Mouse (Mus musculus): ENCODE data around the gene Gm49027. TPM values are rescaled to one million over a fixed set of nuclear protein-coding genes. Genes with fewer than 3 reads are reported as not detected.

The Gm49027 gene
- polyA plus RNA-seq, 1 experiment from 2014 or later: not detected

- WGBS: 9% methylated on average over 25 of the region's 25 CpGs
- H3K27ac ChIP-seq (replicated peaks): 0 out of 2 replicates have a peak within 1 kb of the TSS, but pooled peaks have one; percentile 42
- no peaks in the 10 kb centered on the region for H3K36me3 ChIP-seq
- H3K4me1 ChIP-seq: peaks cover 13% of the 10 kb centered on the region
- peak within 1 kb of the TSS; percentile 51 for H3K4me3 ChIP-seq
- DNase-seq (ENCODE audit: low spot score): peak; percentile 63
- peaks cover 12% of the 10 kb centered on the region for H3K27me3 ChIP-seq (ENCODE audit: low read depth, poor library complexity, severe bottlenecking)
- H3K9me3 ChIP-seq (replicated peaks): no peaks in the 10 kb centered on the region
Observed at GRCm38 (mm10) chr5:123489112-123489785, 36.0 kb downstream of the Gm49027 start, which contains the start of the genes Lrrc43 and Il31. Lrrc43 (plus strand) TSS chr5:123489305. Il31 (minus strand) TSS chr5:123489489.

DNA sequence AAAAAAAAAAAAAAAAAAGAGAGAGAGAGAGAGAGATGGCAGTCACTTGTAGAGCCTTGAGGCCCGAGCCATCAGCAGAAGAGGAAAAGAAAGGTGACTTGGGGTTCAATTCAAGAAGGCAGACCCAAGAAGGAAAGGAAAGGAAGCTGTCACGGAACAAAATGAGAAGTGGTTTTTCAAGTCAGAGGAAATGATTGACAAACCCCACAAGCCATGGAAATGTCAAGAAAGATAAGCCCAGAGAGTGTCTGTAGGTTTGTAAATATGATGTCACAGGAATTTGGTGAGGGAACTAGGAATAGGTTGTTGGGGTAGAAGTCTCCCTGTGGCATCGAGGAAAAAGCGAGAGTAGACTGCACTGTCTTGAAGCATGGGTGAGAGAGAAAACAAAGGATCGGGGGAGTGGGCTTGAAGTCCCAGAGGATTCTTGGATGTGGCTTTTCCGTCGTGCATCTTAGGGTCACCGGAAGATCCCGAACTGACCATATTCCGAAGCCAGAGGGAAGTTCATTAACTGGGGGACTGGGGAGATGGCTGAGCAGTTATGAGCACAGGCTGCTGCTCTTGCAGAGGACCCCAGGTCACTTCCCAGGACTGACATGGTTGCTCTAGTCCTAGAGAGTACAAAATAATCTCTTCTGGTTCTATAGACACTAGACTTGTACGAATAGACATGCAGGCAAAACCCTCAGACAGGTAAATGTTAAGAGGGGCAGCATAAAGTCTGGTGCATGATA lies 37.5 kb downstream of the Gm49027 start:
- Histone ChIP-seq H3K9me3 (replicated peaks) (no peaks in the 10 kb centered on the region), H3K27ac (replicated peaks) (no peak overlapping the region), H3K4me1 (peaks cover 13% of the 10 kb centered on the region), H3K27me3 (ENCODE audit: low read depth, poor library complexity, severe bottlenecking) (peaks cover 12% of the 10 kb centered on the region), H3K4me3 (no peak overlapping the region), H3K36me3 (no peaks in the 10 kb centered on the region)
- no peak for DNase-seq (ENCODE audit: low spot score)
- WGBS: 86% methylated on average over 11 of the region's 11 CpGs

- Histone ChIP-seq H3K9me3 (replicated peaks) (no peaks in the 10 kb centered on the region), H3K27ac (replicated peaks) (no peak overlapping the region), H3K27me3 (ENCODE audit: low read depth, poor library complexity, severe bottlenecking) (no peaks in the 10 kb centered on the region), H3K4me1 (peaks cover 5% of the 10 kb centered on the region; the same call in 1 of the 2 replicates), H3K36me3 (no peaks in the 10 kb centered on the region), H3K4me3 (no peak overlapping the region)
- no peak for DNase-seq (ENCODE audit: low spot score)
- WGBS: 79% methylated on average over 5 of the region's 5 CpGs
Observed at GRCm38 (mm10) chr5:123473817-123474216, 51.5 kb downstream of the Gm49027 start.

- Histone ChIP-seq H3K4me1 (peaks cover 5% of the 10 kb centered on the region; the same call in 1 of the 2 replicates), H3K36me3 (no peaks in the 10 kb centered on the region), H3K4me3 (no peak overlapping the region), H3K9me3 (replicated peaks) (no peaks in the 10 kb centered on the region), H3K27me3 (ENCODE audit: low read depth, poor library complexity, severe bottlenecking) (no peaks in the 10 kb centered on the region), H3K27ac (replicated peaks) (peak overlapping the region; percentile 42; the same call in 1 of the 2 replicates)
- WGBS: 65% methylated on average over 10 of the region's 10 CpGs
- DNase-seq (ENCODE audit: low spot score): peak; percentile 29
Observed at GRCm38 (mm10) chr5:123470784-123471400, 54.4 kb downstream of the Gm49027 start.

DNA sequence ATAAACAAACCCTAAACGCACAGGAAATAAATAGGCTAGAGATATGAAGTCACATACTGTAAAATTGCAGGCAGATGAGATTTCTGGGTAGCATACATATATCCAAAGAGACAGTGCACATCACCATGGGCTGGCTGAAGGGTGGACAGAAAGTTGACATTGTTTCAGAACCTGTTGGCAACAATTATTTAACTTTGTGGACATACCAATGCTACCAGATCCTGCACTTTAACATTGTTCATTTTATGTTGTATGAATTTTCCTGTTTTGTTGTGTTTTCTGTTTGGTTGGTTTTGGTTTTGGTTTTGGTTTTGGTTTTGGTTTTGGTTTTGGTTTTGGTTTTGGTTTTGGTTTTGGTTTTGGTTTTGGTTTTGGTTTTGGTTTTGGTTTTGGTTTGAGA lies 60.6 kb downstream of the Gm49027 start:
- no peaks in the 10 kb centered on the region for H3K4me1 ChIP-seq
- no peaks in the 10 kb centered on the region for H3K9me3 ChIP-seq (replicated peaks)
- no peaks in the 10 kb centered on the region for H3K27me3 ChIP-seq (ENCODE audit: low read depth, poor library complexity, severe bottlenecking)
- DNase-seq (ENCODE audit: low spot score): no peak
- H3K27ac ChIP-seq (replicated peaks): no peak overlapping the region
- WGBS: 80% methylated on average over 1 of the region's 1 CpGs
- H3K4me3 ChIP-seq: no peak overlapping the region
- no peaks in the 10 kb centered on the region for H3K36me3 ChIP-seq

Small RNA genes within 50 kb of the gene (microRNA-seq; reads per million reads assigned to microRNA genes)
- 2.7 reads per million for gene Mir7647

Other genes with a start within 250 kb of the Gm49027 start
- gene Bcl7a, start 181.7 kb downstream of the Gm49027 start, polyA plus RNA-seq (2016; fragmentation: Nextera tagmentation; extraction: Ambion mirVana): 35.3 and 44.6 TPM in 2 replicates
- 16.0 and 16.7 TPM in 2 replicates for gene Mlxip, start 130.7 kb downstream of the Gm49027 start, polyA plus RNA-seq (2016; fragmentation: Nextera tagmentation; extraction: Ambion mirVana)
- gene Lrrc43, start 36.2 kb downstream of the Gm49027 start, polyA plus RNA-seq (2016; fragmentation: Nextera tagmentation; extraction: Ambion mirVana): not detected in 2 replicates
- gene Il31, start 36.0 kb downstream of the Gm49027 start, polyA plus RNA-seq (2016; fragmentation: Nextera tagmentation; extraction: Ambion mirVana): not detected in 2 replicates
- gene B3gnt4, start 15.0 kb downstream of the Gm49027 start, polyA plus RNA-seq (2016; fragmentation: Nextera tagmentation; extraction: Ambion mirVana): 0.83 and 2.1 TPM in 2 replicates
- gene Diablo, start 1.3 kb downstream of the Gm49027 start, polyA plus RNA-seq (2016; fragmentation: Nextera tagmentation; extraction: Ambion mirVana): 157 and 166 TPM in 2 replicates
- gene Vps33a, start 47.5 kb upstream of the Gm49027 start, polyA plus RNA-seq (2016; fragmentation: Nextera tagmentation; extraction: Ambion mirVana): 30.4 and 34.1 TPM in 2 replicates
- 51.3 and 55.8 TPM in 2 replicates for gene Clip1, start 159.1 kb upstream of the Gm49027 start, polyA plus RNA-seq (2016; fragmentation: Nextera tagmentation; extraction: Ambion mirVana)
- 90.1 and 94.5 TPM in 2 replicates for gene Zcchc8, start 195.6 kb upstream of the Gm49027 start, polyA plus RNA-seq (2016; fragmentation: Nextera tagmentation; extraction: Ambion mirVana)
- 126 and 151 TPM in 2 replicates for gene Rsrc2, start 223.9 kb upstream of the Gm49027 start, polyA plus RNA-seq (2016; fragmentation: Nextera tagmentation; extraction: Ambion mirVana)
- gene Kntc1, start 224.2 kb upstream of the Gm49027 start, polyA plus RNA-seq (2016; fragmentation: Nextera tagmentation; extraction: Ambion mirVana): 45.5 and 47.7 TPM in 2 replicates